Mouse (Mus musculus): Measurements from ENCODE around the gene Npm1.

- TF ChIP-seq CTCF (IDR thresholded peaks at IDR 0.05; ENCODE audit: borderline replicate concordance, control insufficient read depth, extremely low read depth, insufficient read depth, low read length, poor library complexity) (no peak), POLR2A (IDR thresholded peaks at IDR 0.05; ENCODE audit: control insufficient read depth, extremely low read depth, insufficient read depth, low read length, poor library complexity) (no peak)
Observed at GRCm38 (mm10) chr11:33180701-33181116, 17.7 kb upstream of the Npm1 start.

Data from thymus, adult 2 months (tissue).